Mouse (Mus musculus) lung, embryonic 15.5 days (tissue): ENCODE data around the gene Olfr1442. TPM values are rescaled to one million over a fixed set of nuclear protein-coding genes. Genes with fewer than 3 reads are reported as not detected.
"Not testable (repeated sequence)": the region's sequence is repeated elsewhere in the genome, so short reads cannot be mapped to it uniquely, and the experiment has no call there.

Source experiments
- ATAC-seq: fragments of 200-750 bp; cut with Nextera tagmentation; 2 replicates; pipeline ENCODE4 v1.8.0; 2017; ENCODE audit warnings: moderate number of reproducible peaks, borderline replicate concordance; ENCODE audit not compliant: low FRiP score, low TSS enrichment; ENCODE audit errors: extremely low read depth
- H3K27ac ChIP-seq: fragments of 300-500 bp; sonication (generic); 2 replicates; pipeline ENCODE4 v1.5.1; 2015; ENCODE audit warnings: moderate library complexity, mild to moderate bottlenecking, inconsistent platforms
- H3K27me3 ChIP-seq: fragments of 300-500 bp; sonication (generic); 2 replicates; pipeline ENCODE4 v1.6.1; 2015; ENCODE audit warnings: inconsistent platforms
- H3K36me3 ChIP-seq: fragments of 300-500 bp; sonication (generic); 2 replicates; pipeline ENCODE4 v1.6.1; 2015; ENCODE audit warnings: inconsistent platforms
- H3K4me1 ChIP-seq: fragments of 300-500 bp; sonication (generic); 2 replicates; pipeline ENCODE4 v1.6.1; 2015; ENCODE audit warnings: inconsistent platforms
- H3K4me2 ChIP-seq: fragments of 300-500 bp; sonication (generic); 2 replicates; pipeline ENCODE4 v1.6.1; 2015; ENCODE audit warnings: inconsistent platforms, mild to moderate bottlenecking, moderate library complexity
- H3K4me3 ChIP-seq: fragments of 300-500 bp; sonication (generic); 2 replicates; pipeline ENCODE4 v1.5.1; 2015; ENCODE audit warnings: mild to moderate bottlenecking, inconsistent platforms
- H3K9ac ChIP-seq: fragments of 300-500 bp; sonication (generic); 2 replicates; pipeline ENCODE4 v1.6.1; 2015; ENCODE audit warnings: inconsistent platforms
- H3K9me3 ChIP-seq: fragments of 300-500 bp; sonication (generic); 2 replicates; pipeline ENCODE4 v1.6.1; 2016; ENCODE audit warnings: inconsistent platforms
- WGBS: fragments of 180-500 bp; shearing (Covaris S2); methylation state at CpG from one replicate; pipeline ENCODE4 v1.1.7; 2015; 5-methylcytosine and 5-hydroxymethylcytosine counted together
- polyA plus RNA-seq: library from polyadenylated mRNA; unstranded; fragments of >200 nt; fragmentation: Nextera tagmentation; extraction: Ambion mirVana; gene quantifications from 2 replicates; pipeline ENCODE4 v1.2.1, GENCODE M21; 2015

Gene Olfr1442
- polyA plus RNA-seq, 1 experiment from 2014 or later, result not detected

DNA sequence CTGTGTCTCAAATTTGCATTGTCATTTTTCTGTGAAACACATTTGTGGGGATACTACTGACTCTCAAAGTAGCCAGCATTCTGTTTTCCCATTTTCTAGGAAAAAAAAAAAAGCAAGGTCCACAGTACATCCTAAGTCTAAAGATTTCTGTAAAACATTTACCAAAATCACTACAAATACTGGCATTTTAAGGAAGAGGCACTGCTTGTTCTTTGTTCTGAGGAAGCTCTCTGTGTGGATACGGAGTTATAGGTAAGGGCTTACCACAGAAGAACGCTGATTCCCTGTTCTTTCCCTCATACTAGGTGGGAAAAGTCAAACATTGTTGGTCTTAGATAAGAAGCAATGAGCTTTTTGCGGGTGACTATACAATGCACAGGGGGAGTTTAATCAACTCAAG is 25.4 kb downstream of the Olfr1442 start, which contains the start of gene Keg1:
TSS of gene Keg1 (plus strand) at position 197 of the 400 bp plus-strand sequence.
- H3K4me2 ChIP-seq, result no peak within 1 kb of the TSS
- no peak within 1 kb of the TSS for H3K9ac ChIP-seq
- WGBS, result 67% methylated on average over 3 of the region's 3 CpGs
- H3K36me3 ChIP-seq, result no peaks in the 10 kb centered on the region
- H3K4me3 ChIP-seq, result no peak within 1 kb of the TSS
- H3K9me3 ChIP-seq, result no peaks in the 10 kb centered on the region
- H3K4me1 ChIP-seq, result no peaks in the 10 kb centered on the region
- no peaks in the 10 kb centered on the region for H3K27me3 ChIP-seq
- no peak within 1 kb of the TSS for H3K27ac ChIP-seq
- no peak for ATAC-seq

GRCm38 (mm10) chr19:12696221-12696620 is 26.0 kb downstream of the Olfr1442 start:
- Histone ChIP-seq H3K36me3 (no peaks in the 10 kb centered on the region), H3K9me3 (no peaks in the 10 kb centered on the region), H3K4me3 (no peak overlapping the region), H3K27me3 (no peaks in the 10 kb centered on the region), H3K9ac (no peak overlapping the region), H3K27ac (no peak overlapping the region), H3K4me2 (no peak overlapping the region), H3K4me1 (no peaks in the 10 kb centered on the region)
- ATAC-seq, result no peak

- no peak overlapping the region for H3K4me2 ChIP-seq
- no peaks in the 10 kb centered on the region for H3K36me3 ChIP-seq
- ATAC-seq, result no peak
- no peak overlapping the region for H3K9ac ChIP-seq
- H3K4me3 ChIP-seq, result no peak overlapping the region
- no peaks in the 10 kb centered on the region for H3K27me3 ChIP-seq
- H3K9me3 ChIP-seq, result no peaks in the 10 kb centered on the region
- no peak overlapping the region for H3K27ac ChIP-seq
- WGBS, result 63% methylated on average over 2 of the region's 2 CpGs
- H3K4me1 ChIP-seq, result no peaks in the 10 kb centered on the region
Observed at GRCm38 (mm10) chr19:12708458-12708857, 38.2 kb downstream of the Olfr1442 start.

GRCm38 (mm10) chr19:12708986-12709385 is 38.7 kb downstream of the Olfr1442 start:
- ATAC-seq, result no peak
- Histone ChIP-seq H3K4me3 (no peak overlapping the region), H3K27ac (no peak overlapping the region)

GRCm38 (mm10) chr19:12719189-12719588 is 49.0 kb downstream of the Olfr1442 start:
- no peaks in the 10 kb centered on the region for H3K36me3 ChIP-seq
- 68% methylated on average over 6 of the region's 6 CpGs for WGBS
- no peak overlapping the region for H3K27ac ChIP-seq
- H3K9me3 ChIP-seq, result no peaks in the 10 kb centered on the region
- H3K4me1 ChIP-seq, result no peaks in the 10 kb centered on the region
- H3K4me2 ChIP-seq, result no peak overlapping the region
- ATAC-seq, result no peak
- no peak overlapping the region for H3K9ac ChIP-seq
- H3K4me3 ChIP-seq, result no peak overlapping the region
- H3K27me3 ChIP-seq, result no peaks in the 10 kb centered on the region

More at GRCm38 (mm10) chr19:12708986-12709385, 38.7 kb downstream of the Olfr1442 start:
- H3K36me3 ChIP-seq, result no peaks in the 10 kb centered on the region
- no peak overlapping the region for H3K4me2 ChIP-seq
- H3K9ac ChIP-seq, result no peak overlapping the region
- no peaks in the 10 kb centered on the region for H3K9me3 ChIP-seq
- no peaks in the 10 kb centered on the region for H3K27me3 ChIP-seq
- no peaks in the 10 kb centered on the region for H3K4me1 ChIP-seq

DNA sequence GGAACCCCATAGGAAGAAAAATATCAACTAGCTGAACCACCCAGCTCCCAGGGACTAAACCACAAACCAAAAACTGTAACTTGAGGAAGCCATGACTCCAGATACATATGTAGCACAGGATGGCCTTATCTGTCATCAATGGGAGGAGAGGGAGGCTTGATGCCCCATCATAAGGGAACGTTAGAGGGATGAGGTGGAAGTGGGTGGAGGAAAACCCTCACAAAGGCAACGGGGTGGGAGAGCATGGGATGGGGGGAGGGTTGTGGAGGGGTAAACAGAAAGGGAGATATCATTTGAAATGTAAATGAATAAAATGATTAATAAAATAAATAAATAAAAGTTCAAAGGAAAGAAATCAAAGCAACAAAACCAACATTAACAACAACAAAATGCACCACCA is 50.2 kb downstream of the Olfr1442 start:
- ATAC-seq, result no peak

DNA sequence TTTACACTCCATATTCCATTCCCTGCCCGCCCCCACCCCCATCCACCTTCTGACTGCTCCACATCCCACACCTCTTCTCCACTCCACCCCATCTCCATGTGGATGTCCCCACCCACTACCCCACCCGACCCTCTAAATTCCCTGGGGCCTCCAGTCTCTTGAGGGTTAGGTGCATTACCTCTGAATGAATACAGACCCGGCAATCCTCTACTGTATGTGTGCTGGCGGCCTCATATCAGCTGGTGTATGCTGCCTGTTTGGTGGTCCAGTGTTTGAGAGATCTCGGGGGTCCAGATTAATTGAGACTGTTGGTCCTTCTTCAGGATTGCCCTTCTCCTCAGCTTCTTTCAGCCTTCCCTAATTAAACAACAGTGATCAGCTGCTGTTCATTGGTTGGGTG is 50.7 kb downstream of the Olfr1442 start:
- not testable (repeated sequence) for H3K27ac ChIP-seq, H3K36me3 ChIP-seq, H3K4me3 ChIP-seq, H3K4me1 ChIP-seq, H3K27me3 ChIP-seq, H3K9me3 ChIP-seq, H3K9ac ChIP-seq, ATAC-seq, H3K4me2 ChIP-seq
- WGBS, result 85% methylated on average over 5 of the region's 5 CpGs

More for the DNA sequence above, 50.2 kb downstream of the Olfr1442 start:
- Histone ChIP-seq H3K27me3 (no peaks in the 10 kb centered on the region), H3K4me2 (no peak overlapping the region), H3K27ac (no peak overlapping the region), H3K36me3 (no peaks in the 10 kb centered on the region), H3K9ac (no peak overlapping the region), H3K9me3 (no peaks in the 10 kb centered on the region), H3K4me3 (no peak overlapping the region), H3K4me1 (no peaks in the 10 kb centered on the region)
- 32% methylated on average over 2 of the region's 2 CpGs for WGBS

GRCm38 (mm10) chr19:12721596-12721995 is 51.4 kb downstream of the Olfr1442 start:
- H3K4me3 ChIP-seq, H3K4me2 ChIP-seq, H3K9ac ChIP-seq, ATAC-seq, H3K36me3 ChIP-seq, H3K4me1 ChIP-seq, H3K27ac ChIP-seq, H3K27me3 ChIP-seq, H3K9me3 ChIP-seq: not testable (repeated sequence)
- 92% methylated on average over 7 of the region's 7 CpGs for WGBS

DNA sequence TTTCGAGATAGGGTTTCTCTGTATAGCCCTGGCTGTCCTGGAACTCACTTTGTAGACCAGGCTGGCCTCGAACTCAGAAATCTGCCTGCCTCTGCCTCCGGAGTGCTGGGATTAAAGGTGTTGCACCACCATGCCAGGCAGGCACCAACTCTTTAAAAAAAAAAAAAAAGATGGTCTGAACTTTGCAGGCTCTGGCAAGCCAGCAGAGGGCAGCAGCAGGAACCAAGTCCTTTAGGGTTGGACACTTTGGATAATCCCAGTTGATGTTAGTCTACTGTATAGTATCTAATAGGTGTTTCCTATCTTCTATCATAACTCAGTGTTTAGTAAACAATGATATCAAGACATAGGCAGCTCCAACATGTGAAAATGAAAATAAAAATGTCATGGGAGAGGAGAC is 52.1 kb downstream of the Olfr1442 start:
- no peaks in the 10 kb centered on the region for H3K36me3 ChIP-seq
- H3K4me2 ChIP-seq, result no peak overlapping the region
- H3K9me3 ChIP-seq, result no peaks in the 10 kb centered on the region
- no peak for ATAC-seq
- H3K4me3 ChIP-seq, result no peak overlapping the region
- 64% methylated on average over 2 of the region's 3 CpGs for WGBS
- no peak overlapping the region for H3K27ac ChIP-seq
- no peak overlapping the region for H3K9ac ChIP-seq
- H3K27me3 ChIP-seq, result no peaks in the 10 kb centered on the region
- no peaks in the 10 kb centered on the region for H3K4me1 ChIP-seq

DNA sequence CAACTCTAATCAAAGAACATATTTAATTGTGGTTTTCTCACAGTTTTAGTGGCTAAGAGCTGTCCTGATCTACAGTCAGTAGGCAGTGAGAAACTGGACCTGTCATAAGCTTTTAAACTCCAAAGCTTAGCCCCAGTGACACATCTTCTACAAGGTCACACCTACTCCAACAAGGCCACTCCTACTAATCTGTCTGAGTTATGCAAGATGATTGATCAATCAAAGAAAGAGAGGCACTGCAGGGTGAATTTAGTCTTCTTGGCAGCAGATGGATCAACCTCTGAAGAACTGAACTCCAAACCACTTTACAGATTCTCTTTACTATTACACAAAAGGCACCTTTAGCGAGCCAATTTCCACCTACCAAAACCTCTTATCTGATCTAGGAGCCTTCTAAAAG is 55.6 kb downstream of the Olfr1442 start:
- Histone ChIP-seq H3K9ac (no peak overlapping the region), H3K4me2 (no peak overlapping the region), H3K36me3 (no peaks in the 10 kb centered on the region), H3K27me3 (no peaks in the 10 kb centered on the region), H3K27ac (no peak overlapping the region), H3K4me3 (no peak overlapping the region), H3K4me1 (no peaks in the 10 kb centered on the region), H3K9me3 (no peaks in the 10 kb centered on the region)
- WGBS, result 72% methylated on average over 1 of the region's 1 CpGs
- no peak for ATAC-seq

Other genes with a start within 250 kb of the Olfr1442 start
- gene Pfpl, start 242.5 kb upstream of the Olfr1442 start, polyA plus RNA-seq, result not detected in 2 replicates
- 0.67 and 1.0 TPM in 2 replicates for gene Mpeg1, start 209.7 kb upstream of the Olfr1442 start, polyA plus RNA-seq
- 16.1 and 16.5 TPM in 2 replicates for gene Dtx4, start 169.0 kb upstream of the Olfr1442 start, polyA plus RNA-seq
- 32.0 TPM in 2 replicates for gene Fam111a, start 124.7 kb upstream of the Olfr1442 start, polyA plus RNA-seq
- gene Gm4952, start 70.5 kb upstream of the Olfr1442 start, polyA plus RNA-seq, result 0.12 TPM in 1 of 2 replicates, not detected in the other
- gene Glyat, start 37.1 kb upstream of the Olfr1442 start, polyA plus RNA-seq, result not detected in 2 replicates
- not detected in 2 replicates for gene Olfr1443, start 7.7 kb downstream of the Olfr1442 start, polyA plus RNA-seq
- gene Keg1, start 25.3 kb downstream of the Olfr1442 start, polyA plus RNA-seq, result 0.14 TPM in 1 of 2 replicates, not detected in the other
- gene Cntf, start 95.2 kb downstream of the Olfr1442 start, polyA plus RNA-seq, result 1.2 and 1.3 TPM in 2 replicates
- 14.1 and 14.7 TPM in 2 replicates for gene Zfp91, start 125.7 kb downstream of the Olfr1442 start, polyA plus RNA-seq
- 1.7 and 2.5 TPM in 2 replicates for gene Lpxn, start 125.8 kb downstream of the Olfr1442 start, polyA plus RNA-seq
- gene Gm5244, start 176.2 kb downstream of the Olfr1442 start, polyA plus RNA-seq, result not detected in 2 replicates
- gene Olfr1444, start 186.8 kb downstream of the Olfr1442 start, polyA plus RNA-seq, result not detected in 2 replicates
- not detected in 2 replicates for gene Olfr1445, start 213.4 kb downstream of the Olfr1442 start, polyA plus RNA-seq
- gene Olfr1446, start 223.1 kb downstream of the Olfr1442 start, polyA plus RNA-seq, result not detected in 2 replicates
- not detected in 2 replicates for gene Olfr1447, start 233.3 kb downstream of the Olfr1442 start, polyA plus RNA-seq